Mouse (Mus musculus) heart, adult 2 months (tissue): ENCODE results near the gene Habp2. TPM values are rescaled to one million over a fixed set of nuclear protein-coding genes. Genes with fewer than 3 reads are reported as not detected.

Experiments used
- DNase-seq, 2 experiments: peaks; one replicate each; pipeline ENCODE4 v3.0.0; 2021
- H3K27ac ChIP-seq: fragments of 200-600 bp; 2 replicates; pipeline ENCODE4 v1.8.1; 2022
- H3K27me3 ChIP-seq: fragments of 200-500 bp; 2 replicates; pipeline ENCODE4 v1.6.1; 2012; ENCODE audit warnings: mild to moderate bottlenecking, low read length, inconsistent platforms, mixed read lengths; ENCODE audit not compliant: control insufficient read depth, insufficient read depth
- H3K36me3 ChIP-seq: fragments of 200-500 bp; 2 replicates; pipeline ENCODE4 v1.6.1; 2012; ENCODE audit warnings: low read length, inconsistent platforms; ENCODE audit not compliant: control insufficient read depth, insufficient read depth
- H3K4me1 ChIP-seq: fragments of 200-500 bp; 2 replicates; pipeline ENCODE4 v1.6.1; 2011; ENCODE audit warnings: low read length; ENCODE audit not compliant: control insufficient read depth, insufficient read depth
- H3K4me3 ChIP-seq: fragments of 200-600 bp; 2 replicates; pipeline ENCODE4 v1.8.1; 2022
- H3K79me2 ChIP-seq: fragments of 200-500 bp; replicated peaks from 2 replicates; pipeline ENCODE4 v1.6.1; 2012; ENCODE audit warnings: mild to moderate bottlenecking, inconsistent platforms, low read length, moderate library complexity, mixed read lengths; ENCODE audit not compliant: control insufficient read depth, insufficient read depth
- H3K9ac ChIP-seq: fragments of 200-500 bp; 2 replicates; pipeline ENCODE4 v1.6.1; 2012; ENCODE audit warnings: low read depth, mild to moderate bottlenecking, control low read depth, inconsistent platforms, low read length, mixed read lengths
- CTCF ChIP-seq: fragments of 200-600 bp; IDR thresholded peaks from 2 replicates; pipeline ENCODE4 v1.8.1; 2022; ENCODE audit warnings: antibody characterized with exemption, mild to moderate bottlenecking, moderate library complexity
- EP300 ChIP-seq: fragments of 200-500 bp; IDR thresholded peaks from 2 replicates; pipeline ENCODE4 v1.6.1; 2011; ENCODE audit warnings: low read depth, low read length, control low read depth; ENCODE audit not compliant: insufficient read depth
- POLR2A ChIP-seq: fragments of 200-500 bp; IDR thresholded peaks from 2 replicates; pipeline ENCODE4 v1.6.1; 2011; ENCODE audit warnings: mild to moderate bottlenecking, low read depth, low read length, control low read depth; ENCODE audit not compliant: insufficient read depth
- WGBS: fragments of 180-500 bp; shearing (Covaris S2); methylation state at CpG from one replicate; pipeline ENCODE4 v1.1.7; 2018; 5-methylcytosine and 5-hydroxymethylcytosine counted together
- intact Hi-C: fragments of 180-260 bp; cut with DNase I; formaldehyde crosslinking; loops from one replicate; pipeline ENCODE4 v1.15.1; 2025
- long read RNA-seq: library from polyadenylated mRNA; stranded (forward); transcript quantifications from one replicate; pipeline ENCODE4 v2.0.0, GENCODE M21; 2021
- polyA plus RNA-seq: library from polyadenylated mRNA; depleted of rRNA; stranded (reverse); fragments of >200 nt; gene quantifications from 2 replicates; pipeline ENCODE4 v1.2.3, GENCODE M21; 2012; rRNA removed
- total RNA-seq, 2 experiments: library from RNA; stranded (reverse); gene quantifications; 2 replicates each; pipeline ENCODE4 v1.2.3; 2021

Habp2 gene
- total RNA-seq (not detected), polyA plus RNA-seq (0.23 TPM in 1 of 2 replicates, not detected in the other)
- long read RNA-seq: 0 reads

DNA sequence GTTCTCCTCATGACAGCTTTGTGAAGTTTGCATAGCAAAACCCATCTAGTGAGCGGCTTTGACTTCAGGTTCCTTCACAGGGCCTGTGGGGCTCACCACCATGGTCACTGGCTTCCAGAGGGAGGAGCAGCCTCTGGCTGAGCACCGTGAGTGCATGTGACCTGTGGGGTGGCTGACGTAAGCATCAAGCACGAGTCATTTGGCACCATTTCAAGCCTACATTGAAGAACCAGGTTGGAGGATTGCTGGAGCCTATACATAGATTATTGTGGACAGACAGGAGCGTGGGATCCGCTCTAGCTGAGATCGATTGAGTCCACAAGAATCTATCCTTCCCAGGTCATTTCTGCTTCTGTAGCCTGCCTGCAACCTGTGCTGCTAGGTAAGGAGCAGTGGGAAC is at the start of gene Habp2:
Gene Habp2 (plus strand): TSS at position 272 of the 400 bp plus-strand sequence.
- no peak within 1 kb of the TSS for H3K4me3 ChIP-seq
- intact Hi-C loops: no loop called here
- WGBS: 61% methylated on average over 7 of the region's 7 CpGs
- no peaks in the 10 kb centered on the region for H3K79me2 ChIP-seq
- H3K27me3 ChIP-seq: no peaks in the 10 kb centered on the region
- H3K27ac ChIP-seq: no peak within 1 kb of the TSS
- no peaks in the 10 kb centered on the region for H3K36me3 ChIP-seq
- no peaks in the 10 kb centered on the region for H3K4me1 ChIP-seq
- no peak for DNase-seq
- H3K9ac ChIP-seq: no peak within 1 kb of the TSS
- no peak for TF ChIP-seq CTCF
- no peak for TF ChIP-seq EP300
- TF ChIP-seq POLR2A: no peak

DNA sequence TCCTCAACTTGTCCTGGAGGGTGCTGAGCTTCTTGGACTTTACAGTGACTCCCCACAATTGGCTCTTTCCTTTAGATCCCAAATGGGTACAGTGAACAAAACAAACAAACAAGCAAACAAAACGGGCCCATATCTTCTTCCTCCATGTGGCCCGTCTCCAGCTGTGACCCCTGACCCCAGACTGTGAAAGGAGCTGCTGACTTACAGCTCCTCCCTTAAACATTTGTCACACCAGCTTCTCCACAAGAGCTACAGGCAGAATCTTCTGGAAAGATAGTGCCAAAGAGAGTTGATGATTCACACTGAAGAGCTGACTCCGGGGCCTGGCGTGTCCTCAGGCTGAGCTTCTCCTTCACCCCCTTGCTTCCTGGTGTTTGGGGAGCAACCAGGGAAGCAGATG is 48.4 kb upstream of the Habp2 start:
- no peaks in the 10 kb centered on the region for H3K27me3 ChIP-seq
- no peaks in the 10 kb centered on the region for H3K79me2 ChIP-seq
- H3K9ac ChIP-seq: no peak overlapping the region
- intact Hi-C loops: no loop called here
- no peak overlapping the region for H3K4me3 ChIP-seq
- TF ChIP-seq EP300 (no peak), POLR2A (no peak), CTCF (no peak)
- H3K4me1 ChIP-seq: no peaks in the 10 kb centered on the region
- 62% methylated on average over 4 of the region's 4 CpGs for WGBS
- DNase-seq: no peak
- H3K36me3 ChIP-seq: no peaks in the 10 kb centered on the region
- no peak overlapping the region for H3K27ac ChIP-seq

DNA sequence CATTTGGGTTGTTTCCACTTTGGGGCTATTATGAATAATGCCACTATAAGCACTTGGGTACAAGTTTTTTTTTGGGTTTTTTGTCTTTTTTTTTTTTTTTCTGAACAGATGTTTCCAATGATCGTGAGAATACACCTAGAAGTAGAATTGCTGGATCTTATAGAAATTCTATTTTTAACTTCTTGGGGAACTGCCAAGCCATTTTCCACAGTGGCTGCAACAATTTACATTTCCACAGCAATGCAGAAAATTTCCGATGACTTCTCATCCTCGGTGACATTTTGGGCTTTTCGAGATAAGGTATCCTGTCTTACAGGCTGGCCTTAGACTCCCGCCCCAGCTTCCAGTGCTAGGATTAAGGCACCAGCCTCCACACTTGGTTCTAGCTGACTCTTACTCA is 41.7 kb upstream of the Habp2 start:
- Histone ChIP-seq H3K36me3 (no peaks in the 10 kb centered on the region), H3K4me1 (no peaks in the 10 kb centered on the region), H3K4me3 (no peak overlapping the region), H3K27me3 (no peaks in the 10 kb centered on the region), H3K27ac (no peak overlapping the region), H3K79me2 (no peaks in the 10 kb centered on the region), H3K9ac (no peak overlapping the region)
- no peak for TF ChIP-seq EP300
- no peak for TF ChIP-seq POLR2A
- TF ChIP-seq CTCF: no peak
- no peak for DNase-seq
- WGBS: 36% methylated on average over 5 of the region's 5 CpGs
- intact Hi-C loops: no loop called here

DNA sequence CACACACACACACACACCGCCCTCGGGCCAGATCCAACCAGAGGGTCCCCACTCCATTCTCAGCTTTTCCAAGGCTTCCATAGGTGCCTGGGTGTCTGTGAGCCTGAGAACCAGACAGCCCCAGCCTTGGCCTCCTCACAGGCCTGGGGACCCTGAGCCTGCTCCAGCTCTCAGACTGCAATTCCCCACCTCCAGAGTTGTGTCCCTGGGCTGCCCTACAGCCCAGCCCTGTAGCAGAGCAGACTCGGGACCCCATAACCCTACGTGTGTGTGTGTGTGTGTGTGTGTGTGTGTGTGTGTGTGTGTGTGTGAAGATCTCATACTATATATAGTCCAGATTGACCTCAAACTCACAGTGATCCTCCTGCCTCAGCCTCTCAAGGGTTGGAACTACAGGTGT is 34.1 kb upstream of the Habp2 start:
- TF ChIP-seq CTCF: no peak
- no peak overlapping the region for H3K4me3 ChIP-seq
- no peak for DNase-seq
- no peak overlapping the region for H3K27ac ChIP-seq
- H3K36me3 ChIP-seq: no peaks in the 10 kb centered on the region
- no peaks in the 10 kb centered on the region for H3K79me2 ChIP-seq
- intact Hi-C loops: loop anchor here (5.0 kb wide), 1 partner anchor 916 kb away; no protein-coding TSS in a partner anchor
- H3K4me1 ChIP-seq: no peaks in the 10 kb centered on the region
- H3K27me3 ChIP-seq: no peaks in the 10 kb centered on the region
- no peak overlapping the region for H3K9ac ChIP-seq
- WGBS: 76% methylated on average over 4 of the region's 4 CpGs

DNA sequence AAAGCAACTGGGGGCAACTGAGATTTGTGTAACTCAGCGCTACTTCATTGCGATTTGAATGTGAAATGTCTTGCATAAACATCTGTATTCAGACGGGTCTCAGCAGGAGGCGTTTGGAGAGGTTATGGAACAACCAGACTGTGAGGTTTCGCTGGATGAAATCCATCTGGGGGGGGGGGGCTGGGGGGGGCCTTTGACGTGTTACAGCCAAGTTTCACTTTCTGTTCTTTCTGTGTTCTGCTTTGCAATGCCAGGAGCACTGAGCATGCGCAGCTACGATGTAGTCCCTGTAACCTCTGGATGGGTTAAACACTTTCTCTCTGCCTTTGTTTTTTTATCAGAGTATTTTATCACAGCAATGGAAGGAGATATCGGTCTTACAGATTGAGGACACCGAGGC is 33.7 kb upstream of the Habp2 start:
- H3K36me3 ChIP-seq: no peaks in the 10 kb centered on the region
- no peak overlapping the region for H3K4me3 ChIP-seq
- peak overlapping the region; percentile 7; the same call in 1 of the 2 replicates for H3K9ac ChIP-seq
- TF ChIP-seq CTCF (no peak), POLR2A (no peak), EP300 (no peak)
- peak in 1 of 2 experiments; percentile 25 for DNase-seq
- H3K79me2 ChIP-seq: no peaks in the 10 kb centered on the region
- H3K4me1 ChIP-seq: no peaks in the 10 kb centered on the region
- WGBS: 57% methylated on average over 10 of the region's 10 CpGs
- H3K27me3 ChIP-seq: no peaks in the 10 kb centered on the region
- intact Hi-C loops: loop anchor here (5.0 kb wide), 1 partner anchor 916 kb away; no protein-coding TSS in a partner anchor
- H3K27ac ChIP-seq: no peak overlapping the region

DNA sequence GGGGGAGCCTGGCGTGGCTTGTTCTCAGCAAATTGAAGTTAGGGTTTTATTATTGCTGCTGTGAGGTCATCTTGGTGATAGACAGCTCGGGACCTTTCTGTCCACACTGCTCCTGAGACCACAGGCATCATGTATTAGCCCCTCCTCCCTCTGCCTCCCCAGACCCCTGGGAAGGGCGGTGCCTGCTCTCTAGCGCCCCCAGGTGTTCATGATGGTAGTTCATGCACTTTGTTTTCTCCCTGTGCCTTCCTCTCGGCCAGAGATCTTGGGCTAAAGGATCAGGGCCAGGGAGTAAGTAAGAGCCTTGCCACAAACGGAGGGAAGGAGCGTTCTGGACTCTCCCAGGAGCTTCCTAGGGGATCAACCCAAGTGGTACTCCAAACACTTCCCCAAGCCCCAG is 32.2 kb upstream of the Habp2 start:
- H3K4me3 ChIP-seq: no peak overlapping the region
- H3K27me3 ChIP-seq: no peaks in the 10 kb centered on the region; the same call in 1 of the 2 replicates
- no peaks in the 10 kb centered on the region for H3K36me3 ChIP-seq
- no peak overlapping the region for H3K9ac ChIP-seq
- DNase-seq: peak in 1 of 2 experiments; percentile 31
- no peak overlapping the region for H3K27ac ChIP-seq
- 58% methylated on average over 7 of the region's 7 CpGs for WGBS
- TF ChIP-seq CTCF (peak; percentile 47), POLR2A (no peak)
- intact Hi-C loops: loop anchor here (2.0 to 5.0 kb wide), 2 partner anchors 40 to 917 kb away; no protein-coding TSS in a partner anchor
- H3K4me1 ChIP-seq: no peaks in the 10 kb centered on the region
- no peaks in the 10 kb centered on the region for H3K79me2 ChIP-seq
